Mouse (Mus musculus): Measurements from ENCODE around the gene Gm9972. TPM values are rescaled to one million over a fixed set of nuclear protein-coding genes. Genes with fewer than 3 reads are reported as not detected.
A peak's percentile ranks its signal among the peaks of the same experiment; 100 is the strongest.

Gm9972 gene
- polyA plus RNA-seq (2012; rRNA removed) = 0.06 TPM in 1 of 2 replicates, not detected in the other

GRCm38 (mm10) chr11:43035446-43035845, at the start of gene Gm9972:
Gene Gm9972 (plus strand): TSS chr11:43035746.
- TF ChIP-seq CTCF (IDR thresholded peaks at IDR 0.05; ENCODE audit: borderline replicate concordance, insufficient read depth, low read depth, low read length) = no peak
- no peak within 1 kb of the TSS for H3K4me3 ChIP-seq (replicated peaks; ENCODE audit: insufficient read depth, low read depth, low read length)
- H3K27me3 ChIP-seq (ENCODE audit: control insufficient read depth, insufficient read depth, low read length) = no peaks in the 10 kb centered on the region
- H3K4me1 ChIP-seq (ENCODE audit: control insufficient read depth, insufficient read depth, low read length) = no peaks in the 10 kb centered on the region
- H3K27ac ChIP-seq (ENCODE audit: insufficient read depth, low read length) = no peak within 1 kb of the TSS
- DNase-seq = no peak

GRCm38 (mm10) chr11:42999188-42999587, 36.4 kb upstream of the Gm9972 start:
- Histone ChIP-seq H3K27me3 (ENCODE audit: control insufficient read depth, insufficient read depth, low read length) (no peaks in the 10 kb centered on the region), H3K4me1 (ENCODE audit: control insufficient read depth, insufficient read depth, low read length) (no peaks in the 10 kb centered on the region), H3K27ac (ENCODE audit: insufficient read depth, low read length) (no peak overlapping the region), H3K4me3 (replicated peaks; ENCODE audit: insufficient read depth, low read depth, low read length) (no peak overlapping the region)
- no peak for DNase-seq
- WGBS = 50% methylated on average over 3 of the region's 3 CpGs
- TF ChIP-seq POLR2A (IDR thresholded peaks at IDR 0.05; ENCODE audit: borderline replicate concordance, insufficient read depth, low read length) = no peak
- 0 out of 2 replicates have a peak, but pooled peaks have one; percentile 10 for TF ChIP-seq CTCF (IDR thresholded peaks at IDR 0.05; ENCODE audit: borderline replicate concordance, insufficient read depth, low read depth, low read length)

GRCm38 (mm10) chr11:43011941-43012340, 23.6 kb upstream of the Gm9972 start:
- no peak for DNase-seq
- no peak overlapping the region for H3K4me3 ChIP-seq (replicated peaks; ENCODE audit: insufficient read depth, low read depth, low read length)
- 88% methylated on average over 2 of the region's 2 CpGs for WGBS
- H3K4me1 ChIP-seq (ENCODE audit: control insufficient read depth, insufficient read depth, low read length) = no peaks in the 10 kb centered on the region
- H3K27me3 ChIP-seq (ENCODE audit: control insufficient read depth, insufficient read depth, low read length) = no peaks in the 10 kb centered on the region
- TF ChIP-seq CTCF (IDR thresholded peaks at IDR 0.05; ENCODE audit: borderline replicate concordance, insufficient read depth, low read depth, low read length) (no peak), POLR2A (IDR thresholded peaks at IDR 0.05; ENCODE audit: borderline replicate concordance, insufficient read depth, low read length) (no peak)
- no peak overlapping the region for H3K27ac ChIP-seq (ENCODE audit: insufficient read depth, low read length)

- no peaks in the 10 kb centered on the region for H3K27me3 ChIP-seq (ENCODE audit: control insufficient read depth, insufficient read depth, low read length)
- 75% methylated on average over 4 of the region's 4 CpGs for WGBS
- TF ChIP-seq CTCF (IDR thresholded peaks at IDR 0.05; ENCODE audit: borderline replicate concordance, insufficient read depth, low read depth, low read length) = no peak
- no peak for TF ChIP-seq POLR2A (IDR thresholded peaks at IDR 0.05; ENCODE audit: borderline replicate concordance, insufficient read depth, low read length)
- DNase-seq = no peak
- no peak overlapping the region for H3K27ac ChIP-seq (ENCODE audit: insufficient read depth, low read length)
- no peaks in the 10 kb centered on the region for H3K4me1 ChIP-seq (ENCODE audit: control insufficient read depth, insufficient read depth, low read length)
- no peak overlapping the region for H3K4me3 ChIP-seq (replicated peaks; ENCODE audit: insufficient read depth, low read depth, low read length)
Observed at GRCm38 (mm10) chr11:43012980-43013379, 22.6 kb upstream of the Gm9972 start.

GRCm38 (mm10) chr11:43023109-43023688, 12.3 kb upstream of the Gm9972 start:
- no peaks in the 10 kb centered on the region for H3K4me1 ChIP-seq (ENCODE audit: control insufficient read depth, insufficient read depth, low read length)
- TF ChIP-seq CTCF (IDR thresholded peaks at IDR 0.05; ENCODE audit: borderline replicate concordance, insufficient read depth, low read depth, low read length) (no peak), POLR2A (IDR thresholded peaks at IDR 0.05; ENCODE audit: borderline replicate concordance, insufficient read depth, low read length) (no peak)
- H3K27ac ChIP-seq (ENCODE audit: insufficient read depth, low read length) = no peak overlapping the region
- no peak for DNase-seq
- H3K27me3 ChIP-seq (ENCODE audit: control insufficient read depth, insufficient read depth, low read length) = no peaks in the 10 kb centered on the region
- H3K4me3 ChIP-seq (replicated peaks; ENCODE audit: insufficient read depth, low read depth, low read length) = no peak overlapping the region

GRCm38 (mm10) chr11:43029813-43030212, 5.7 kb upstream of the Gm9972 start:
- no peak for TF ChIP-seq POLR2A (IDR thresholded peaks at IDR 0.05; ENCODE audit: borderline replicate concordance, insufficient read depth, low read length)
- TF ChIP-seq CTCF (IDR thresholded peaks at IDR 0.05; ENCODE audit: borderline replicate concordance, insufficient read depth, low read depth, low read length) = no peak
- H3K4me1 ChIP-seq (ENCODE audit: control insufficient read depth, insufficient read depth, low read length) = no peaks in the 10 kb centered on the region
- H3K4me3 ChIP-seq (replicated peaks; ENCODE audit: insufficient read depth, low read depth, low read length) = no peak overlapping the region
- 86% methylated on average over 1 of the region's 1 CpGs for WGBS
- no peaks in the 10 kb centered on the region for H3K27me3 ChIP-seq (ENCODE audit: control insufficient read depth, insufficient read depth, low read length)
- no peak for DNase-seq
- no peak overlapping the region for H3K27ac ChIP-seq (ENCODE audit: insufficient read depth, low read length)

- Histone ChIP-seq H3K27me3 (ENCODE audit: control insufficient read depth, insufficient read depth, low read length) (no peaks in the 10 kb centered on the region), H3K27ac (ENCODE audit: insufficient read depth, low read length) (no peak overlapping the region), H3K4me1 (ENCODE audit: control insufficient read depth, insufficient read depth, low read length) (no peaks in the 10 kb centered on the region), H3K4me3 (replicated peaks; ENCODE audit: insufficient read depth, low read depth, low read length) (no peak overlapping the region)
- 79% methylated on average over 4 of the region's 4 CpGs for WGBS
- TF ChIP-seq POLR2A (IDR thresholded peaks at IDR 0.05; ENCODE audit: borderline replicate concordance, insufficient read depth, low read length) (no peak), CTCF (IDR thresholded peaks at IDR 0.05; ENCODE audit: borderline replicate concordance, insufficient read depth, low read depth, low read length) (no peak)
- no peak for DNase-seq
Observed at GRCm38 (mm10) chr11:43032141-43032540, 3.4 kb upstream of the Gm9972 start.

GRCm38 (mm10) chr11:43045871-43046548, 10.5 kb downstream of the Gm9972 start:
- WGBS = 21% methylated on average over 3 of the region's 3 CpGs
- H3K4me3 ChIP-seq (replicated peaks; ENCODE audit: insufficient read depth, low read depth, low read length) = no peak overlapping the region
- no peaks in the 10 kb centered on the region; the same call in 1 of the 2 replicates for H3K27me3 ChIP-seq (ENCODE audit: control insufficient read depth, insufficient read depth, low read length)
- H3K27ac ChIP-seq (ENCODE audit: insufficient read depth, low read length) = no peak overlapping the region
- peak; percentile 25 to 37 for DNase-seq
- H3K4me1 ChIP-seq (ENCODE audit: control insufficient read depth, insufficient read depth, low read length) = no peaks in the 10 kb centered on the region
- no peak for TF ChIP-seq POLR2A (IDR thresholded peaks at IDR 0.05; ENCODE audit: borderline replicate concordance, insufficient read depth, low read length)
- no peak for TF ChIP-seq CTCF (IDR thresholded peaks at IDR 0.05; ENCODE audit: borderline replicate concordance, insufficient read depth, low read depth, low read length)

Data from cerebellum, adult 2 months (tissue).